Comparison of ENCODE assay signal across 16 mouse cellular contexts in genomic region chr13:20454357-20454756, GRCm38 (mm10).
A peak's percentile ranks its signal among the peaks of the same experiment; 100 is the strongest.
DNase-seq lines count a peak whose midpoint lies in the region; ATAC-seq lines count a peak whose summit lies in the region.
"Had no signal": no experiment of that assay in that cellular context is flagged by ENCODE, and none has a peak within 500 bp of the region (broad histone marks: within the 10 kb centered on the region; RNA-seq: fewer than 3 reads in every experiment).

No protein-coding gene starts in this region.

- no peaks in the 10 kb centered on the region for H3K36me3 ChIP-seq in forebrain, embryonic 16.5 days (ENCODE audit: control insufficient read depth, insufficient read depth)
- H3K36me3 ChIP-seq in midbrain, embryonic 13.5 days: no peaks in the 10 kb centered on the region
- H3K36me3 ChIP-seq: liver, embryonic 12.5 days had no signal

- peak; percentile 64 for DNase-seq in retina, postnatal 1 day
- DNase-seq in retina, embryonic 14.5 days (ENCODE audit: low spot score): no peak
- DNase-seq in gastrocnemius, postnatal 14 days: no peak
- DNase-seq in heart, postnatal 25 days (ENCODE audit: low spot score): no peak
- DNase-seq in thymus, adult 18-20 months: no peak
- DNase-seq: cerebellum, adult 9-11 months; heart, postnatal 14 days; thymus, postnatal 36 days had no signal

- H3K27me3 ChIP-seq in forebrain, embryonic 16.5 days (replicated peaks; ENCODE audit: control insufficient read depth, insufficient read depth, low read length): no peaks in the 10 kb centered on the region
- H3K27me3 ChIP-seq in midbrain, embryonic 13.5 days: no peaks in the 10 kb centered on the region
- H3K27me3 ChIP-seq: CH12.LX; liver, embryonic 12.5 days had no signal

- WGBS in forebrain, embryonic 16.5 days: 10% methylated on average over 1 of the region's 1 CpGs
- 50% methylated on average over 1 of the region's 1 CpGs for WGBS in midbrain, embryonic 13.5 days

- no peak overlapping the region for H3K4me2 ChIP-seq in forebrain, embryonic 16.5 days (ENCODE audit: low read length)
- H3K4me2 ChIP-seq in midbrain, embryonic 13.5 days (replicated peaks): no peak overlapping the region
- H3K4me2 ChIP-seq: liver, embryonic 12.5 days had no signal

- no peaks in the 10 kb centered on the region for H3K9me3 ChIP-seq in forebrain, embryonic 16.5 days (ENCODE audit: control insufficient read depth, low read length)
- no peaks in the 10 kb centered on the region for H3K9me3 ChIP-seq in midbrain, embryonic 13.5 days
- H3K9me3 ChIP-seq: liver, embryonic 12.5 days had no signal

- no peak overlapping the region for H3K4me3 ChIP-seq in forebrain, embryonic 16.5 days (replicated peaks; ENCODE audit: low read length)
- H3K4me3 ChIP-seq in midbrain, embryonic 13.5 days (replicated peaks): no peak overlapping the region
- H3K4me3 ChIP-seq: erythroblast, embryonic 14.5 days; layer of hippocampus, adult 2 months; liver, embryonic 12.5 days had no signal

- H3K9ac ChIP-seq in forebrain, embryonic 16.5 days (replicated peaks; ENCODE audit: low read depth, low read length): no peak overlapping the region
- H3K9ac ChIP-seq in midbrain, embryonic 13.5 days (replicated peaks): no peak overlapping the region
- H3K9ac ChIP-seq: liver, embryonic 12.5 days had no signal

- peak; percentile 81 for ATAC-seq in forebrain, embryonic 16.5 days
- peak; percentile 85 for ATAC-seq in midbrain, embryonic 13.5 days
- ATAC-seq: intestine, postnatal 0 days; liver, embryonic 12.5 days; lung, postnatal 0 days had no signal

- H3K27ac ChIP-seq in forebrain, embryonic 16.5 days (ENCODE audit: low read length): peak overlapping the region; percentile 18; the same call in 1 of the 2 replicates
- peak overlapping the region; percentile 58; the same call in 1 of the 2 replicates for H3K27ac ChIP-seq in midbrain, embryonic 13.5 days
- H3K27ac ChIP-seq: layer of hippocampus, adult 2 months; liver, embryonic 12.5 days had no signal

- intact Hi-C loops in gastrocnemius, postnatal 14 days (cut with DNase I; ENCODE audit: low total_unique reads): no loop called here
- intact Hi-C loops in heart, postnatal 25 days (cut with DNase I): no loop called here

- peaks cover 9% of the 10 kb centered on the region for H3K4me1 ChIP-seq in forebrain, embryonic 16.5 days (replicated peaks; ENCODE audit: control insufficient read depth, insufficient read depth, low read length)
- peaks cover 25% of the 10 kb centered on the region for H3K4me1 ChIP-seq in midbrain, embryonic 13.5 days (replicated peaks)
- H3K4me1 ChIP-seq: liver, embryonic 12.5 days had no signal
